Mouse (Mus musculus) 416B (cell line): Measurements from ENCODE around the gene Grin2b.

Source experiments
- DNase-seq: peaks from one replicate; pipeline ENCODE4 v3.0.0; 2011; ENCODE audit warnings: low read depth

The Grin2b gene

DNA sequence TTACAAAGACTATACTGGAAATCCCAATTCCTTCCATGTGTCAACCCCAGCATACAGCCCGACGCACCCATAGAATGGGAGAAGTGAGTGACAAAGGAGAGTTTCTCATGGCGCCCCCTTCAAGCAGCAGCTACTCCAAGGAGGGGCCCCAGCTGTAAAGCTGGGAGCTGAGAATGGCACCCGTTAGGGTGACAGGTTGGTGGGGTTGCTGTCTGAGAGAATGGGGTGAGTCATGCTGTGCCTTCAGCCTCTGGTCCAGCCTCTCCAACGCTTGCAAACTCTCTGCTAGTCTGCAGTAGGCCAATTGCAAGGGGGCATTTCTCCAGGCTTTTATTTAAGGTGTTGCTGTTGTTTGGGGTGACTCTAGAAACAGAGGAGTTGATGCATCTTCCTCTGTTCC is 73.1 kb downstream of the Grin2b start:
- DNase-seq: no peak

DNA sequence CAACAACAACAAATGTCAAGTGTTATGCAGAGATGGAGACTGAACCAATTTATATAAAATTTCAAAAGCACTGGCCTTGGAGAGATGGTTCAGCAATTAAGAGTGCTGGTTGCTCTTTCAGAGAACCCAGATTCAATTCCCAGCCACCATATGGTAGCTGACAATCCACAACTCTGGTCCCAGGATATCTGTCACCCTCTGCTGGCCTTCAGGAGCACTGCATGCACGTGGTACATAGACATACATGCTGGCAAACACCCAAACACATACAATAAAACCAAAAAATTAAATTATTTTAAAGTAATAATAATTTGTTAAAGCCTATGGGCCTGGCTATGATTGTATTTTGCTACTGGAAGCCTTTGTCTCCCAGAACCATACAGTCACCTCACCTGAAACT is 77.0 kb downstream of the Grin2b start:
- DNase-seq: peak; percentile 15

DNA sequence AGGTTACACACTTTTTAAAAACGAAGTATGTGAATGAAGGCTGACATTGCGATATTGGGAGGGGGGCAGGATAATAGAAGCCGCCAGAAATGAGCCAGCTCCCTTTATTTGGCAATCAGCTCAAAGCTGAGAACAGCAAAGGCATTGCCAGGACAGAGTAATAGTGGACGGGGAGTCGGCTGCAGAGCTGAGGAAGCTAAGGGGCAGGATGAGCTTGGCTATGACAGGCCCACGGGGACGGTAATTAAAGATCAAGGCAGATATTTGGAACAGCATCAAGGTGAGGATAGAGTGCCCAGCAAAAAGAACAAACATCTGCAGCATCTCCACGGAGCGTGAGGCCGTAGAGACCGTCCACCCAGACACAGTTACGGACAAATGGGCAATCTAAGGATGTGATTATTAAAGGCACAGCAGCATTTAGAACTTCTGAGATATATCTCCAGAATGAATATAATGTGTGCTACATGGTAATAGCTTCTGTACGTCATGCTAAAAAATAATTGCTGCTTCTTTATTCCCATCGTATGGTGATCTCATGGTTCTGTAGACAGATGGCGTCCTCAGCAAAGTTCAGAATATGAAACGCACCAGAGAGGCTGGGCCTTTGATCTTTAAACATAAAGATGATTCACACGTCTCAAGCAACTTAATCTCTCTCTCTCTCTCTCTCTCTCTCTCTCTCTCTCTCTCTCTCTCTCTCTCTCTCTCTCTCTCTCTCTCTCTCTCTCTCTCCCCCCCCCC is 93.1 kb downstream of the Grin2b start:
- no peak for DNase-seq

DNA sequence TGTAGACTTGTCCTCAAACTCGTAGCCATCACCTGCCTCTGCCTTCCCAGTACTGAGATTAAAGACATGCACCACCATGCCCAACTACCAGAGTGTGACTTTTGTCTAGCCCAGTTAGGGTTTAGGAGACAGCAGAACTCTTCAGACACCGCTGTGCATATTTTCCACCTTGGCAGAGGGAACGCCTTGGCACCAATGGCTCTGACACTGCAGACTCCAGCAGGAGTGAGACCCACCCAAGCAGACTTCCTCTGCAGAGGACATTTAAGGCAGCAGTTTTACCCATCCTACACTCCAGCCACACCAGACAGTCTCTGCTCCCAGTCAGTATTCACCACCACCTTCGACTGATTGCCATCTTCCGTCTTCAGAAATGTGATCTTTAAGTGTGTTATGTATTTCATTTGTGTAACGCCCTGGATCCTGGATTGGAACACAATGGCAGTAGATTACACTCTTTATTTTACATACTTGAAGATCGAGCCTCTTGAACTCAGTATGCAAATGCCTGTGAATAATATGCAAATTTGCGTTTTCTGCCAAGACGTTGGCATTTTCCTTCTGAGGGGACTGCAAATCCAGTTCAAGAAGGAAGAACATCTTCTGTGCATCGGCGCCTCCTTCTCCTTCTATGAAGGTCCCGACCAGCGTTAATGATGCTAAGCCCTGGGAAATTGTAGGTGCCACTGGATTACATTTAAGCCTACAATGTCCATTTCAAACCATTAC is 100.8 kb downstream of the Grin2b start:
- DNase-seq: no peak

DNA sequence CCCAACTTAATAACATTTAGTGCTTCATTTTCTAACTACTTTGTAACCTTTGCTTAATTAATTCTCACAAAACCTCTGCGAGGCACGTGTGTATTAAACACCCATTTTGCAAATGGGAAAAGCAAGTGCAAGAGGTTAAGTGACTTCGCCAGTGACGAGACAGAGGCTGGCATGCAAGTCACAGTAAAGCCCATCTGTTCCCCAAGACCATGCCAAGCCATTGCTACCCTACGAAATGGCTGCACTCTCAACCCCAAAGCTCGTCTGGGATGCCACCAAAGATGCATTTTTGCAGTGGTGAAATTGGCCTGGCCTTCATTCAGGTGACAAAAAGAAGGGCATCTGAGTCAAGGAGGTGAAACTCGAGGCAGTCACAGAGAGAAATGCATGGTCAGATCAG is 103.2 kb downstream of the Grin2b start:
- DNase-seq: no peak

DNA sequence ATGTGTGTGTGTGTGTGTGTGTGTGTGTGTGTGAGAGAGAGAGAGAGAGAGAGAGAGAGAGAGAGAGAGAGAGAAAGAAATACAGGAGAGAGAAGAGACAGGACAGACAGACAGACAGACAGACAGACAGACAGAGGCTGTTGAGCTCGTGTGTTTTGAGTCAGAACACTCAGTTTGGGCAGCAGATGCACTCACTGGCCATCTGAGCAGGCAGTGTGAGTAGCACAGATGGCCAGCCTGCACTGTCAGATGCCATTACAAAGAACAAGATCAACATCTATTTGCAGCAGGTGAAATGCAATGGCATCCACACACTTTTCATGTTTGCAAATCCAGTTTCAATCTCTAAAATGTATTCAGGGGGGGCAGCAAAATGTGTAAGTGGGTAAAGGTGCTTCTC is 120.0 kb downstream of the Grin2b start:
- DNase-seq: no peak

DNA sequence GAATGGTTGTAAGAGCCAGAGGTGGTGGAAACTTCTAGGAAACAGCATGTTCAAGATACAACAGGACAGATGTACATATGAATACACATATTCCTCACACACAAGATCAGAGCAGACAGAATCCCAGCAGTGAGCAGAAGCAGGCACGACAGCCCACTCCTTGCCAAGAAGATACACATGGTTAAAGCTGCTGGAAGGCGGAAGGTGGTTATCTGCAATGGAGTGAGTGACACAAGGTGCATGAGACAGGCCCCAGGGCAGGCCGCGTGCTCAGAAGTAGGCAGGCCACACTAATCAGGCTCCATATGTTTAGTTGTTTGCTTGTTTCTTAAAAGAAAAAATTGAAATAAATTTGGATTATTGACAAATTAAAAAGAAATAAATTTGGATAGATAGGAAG is 123.0 kb downstream of the Grin2b start:
- no peak for DNase-seq

DNA sequence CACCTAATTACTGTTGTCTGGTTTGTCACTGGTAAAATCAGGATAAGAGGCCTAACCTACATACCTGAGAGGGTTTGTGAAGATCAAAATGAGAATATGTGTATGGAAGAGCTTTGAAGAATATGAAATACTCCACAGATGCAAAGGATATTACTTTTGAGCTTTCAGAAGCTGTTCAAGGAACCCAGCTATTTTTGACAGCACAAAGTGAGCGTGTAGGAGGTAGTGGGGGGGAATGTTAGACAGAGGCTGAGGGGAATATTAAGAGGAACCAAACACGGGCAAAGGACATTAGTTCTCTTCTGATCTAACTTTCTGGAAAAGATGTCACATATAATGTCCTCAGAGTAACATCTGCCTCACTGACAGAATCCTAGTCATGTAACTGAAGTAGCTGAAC is 125.2 kb downstream of the Grin2b start:
- no peak for DNase-seq

DNA sequence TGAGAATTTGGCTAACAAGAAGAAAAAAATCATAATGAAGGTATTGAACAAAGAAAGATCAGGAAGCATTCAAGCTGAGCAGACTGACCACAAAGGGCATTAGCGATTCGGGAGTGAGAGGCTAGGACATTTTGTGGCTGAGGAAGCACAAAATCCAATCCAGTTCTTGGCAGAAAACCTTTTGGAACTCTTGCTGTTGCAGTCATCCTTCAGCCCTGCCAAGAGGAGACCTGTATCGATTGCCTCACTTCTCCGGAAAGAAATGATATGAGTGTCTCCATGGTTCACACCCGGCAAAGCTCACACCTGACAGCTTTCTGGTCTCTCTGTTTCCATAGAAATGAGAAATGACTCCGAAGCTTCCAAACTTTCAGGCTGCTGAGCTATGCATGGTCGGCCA is 127.2 kb downstream of the Grin2b start:
- no peak for DNase-seq

DNA sequence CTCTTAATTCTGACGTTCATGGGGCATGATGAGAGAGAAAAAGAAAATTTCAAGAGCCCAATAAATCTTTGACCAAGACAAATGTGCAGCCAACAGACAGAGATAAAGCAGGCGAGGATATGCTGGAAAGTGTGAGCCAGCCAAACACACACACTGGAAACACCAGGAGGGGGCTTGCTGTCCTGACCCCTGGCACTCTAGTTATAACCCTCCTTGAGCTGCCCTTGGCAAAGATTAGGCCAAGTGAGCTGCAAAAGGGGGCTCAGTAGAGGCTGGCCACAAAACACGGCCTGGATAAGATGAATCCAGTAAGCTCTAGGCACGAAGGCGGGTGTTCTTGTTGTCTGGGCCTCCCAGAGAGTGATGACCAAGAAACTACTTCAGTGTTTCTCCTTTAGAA is 128.8 kb downstream of the Grin2b start:
- DNase-seq: no peak

DNA sequence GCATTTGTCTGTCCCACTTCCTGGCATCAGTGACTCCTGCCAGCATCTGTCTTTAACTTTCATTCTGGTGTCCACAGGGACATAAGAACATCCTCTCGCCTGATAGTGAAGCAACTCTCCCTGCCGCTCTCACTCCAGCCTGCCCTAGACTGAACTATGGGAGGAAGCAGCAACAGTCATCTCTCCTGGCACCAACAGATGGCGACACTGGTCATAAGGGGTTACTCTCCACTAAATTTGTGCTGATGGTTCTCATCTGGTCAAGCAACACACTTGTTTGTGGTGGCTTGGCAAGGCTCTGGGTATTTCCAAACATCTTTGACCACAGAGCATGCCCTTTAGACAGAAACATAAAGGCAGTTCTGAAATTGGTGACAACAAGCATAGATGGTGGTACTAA is 130.9 kb downstream of the Grin2b start:
- peak; percentile 2 for DNase-seq

DNA sequence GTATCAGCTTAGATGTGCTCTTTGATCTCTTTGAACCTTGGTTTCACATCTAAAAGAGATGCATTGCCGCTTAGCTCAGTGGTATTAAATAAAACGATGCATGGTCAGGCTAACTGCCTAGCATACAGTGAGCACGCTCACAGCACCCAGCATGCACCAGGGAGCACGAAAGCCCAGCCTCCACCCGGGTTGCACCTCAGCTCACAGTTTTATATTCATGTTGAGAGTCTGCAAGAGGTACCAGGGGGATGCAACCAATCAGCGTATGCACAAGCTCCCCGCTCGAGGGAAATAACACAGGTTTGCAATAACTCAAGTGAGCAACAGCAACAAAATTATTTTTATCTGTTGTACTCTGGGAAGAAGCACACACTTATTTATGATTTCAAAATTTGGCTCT is 131.5 kb downstream of the Grin2b start:
- DNase-seq: no peak

DNA sequence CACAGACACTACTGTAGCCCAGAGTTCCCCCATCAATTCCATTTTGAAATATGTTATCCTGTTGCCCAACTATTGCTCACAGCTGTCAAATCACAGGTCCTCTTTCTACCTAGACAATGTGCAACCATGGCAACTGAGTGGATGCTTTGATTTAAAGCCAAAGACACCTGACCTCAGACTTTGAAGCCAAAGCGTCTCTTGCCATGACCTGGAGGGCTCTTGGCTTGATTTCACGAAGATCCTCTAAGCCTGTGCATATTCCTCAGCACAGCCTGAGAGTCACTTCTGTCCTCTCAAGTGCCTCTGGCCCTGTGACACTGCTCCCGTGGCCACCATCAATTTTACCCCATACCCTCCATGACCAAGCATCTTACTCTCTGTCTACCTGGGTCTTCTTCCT is 132.4 kb downstream of the Grin2b start:
- DNase-seq: no peak

DNA sequence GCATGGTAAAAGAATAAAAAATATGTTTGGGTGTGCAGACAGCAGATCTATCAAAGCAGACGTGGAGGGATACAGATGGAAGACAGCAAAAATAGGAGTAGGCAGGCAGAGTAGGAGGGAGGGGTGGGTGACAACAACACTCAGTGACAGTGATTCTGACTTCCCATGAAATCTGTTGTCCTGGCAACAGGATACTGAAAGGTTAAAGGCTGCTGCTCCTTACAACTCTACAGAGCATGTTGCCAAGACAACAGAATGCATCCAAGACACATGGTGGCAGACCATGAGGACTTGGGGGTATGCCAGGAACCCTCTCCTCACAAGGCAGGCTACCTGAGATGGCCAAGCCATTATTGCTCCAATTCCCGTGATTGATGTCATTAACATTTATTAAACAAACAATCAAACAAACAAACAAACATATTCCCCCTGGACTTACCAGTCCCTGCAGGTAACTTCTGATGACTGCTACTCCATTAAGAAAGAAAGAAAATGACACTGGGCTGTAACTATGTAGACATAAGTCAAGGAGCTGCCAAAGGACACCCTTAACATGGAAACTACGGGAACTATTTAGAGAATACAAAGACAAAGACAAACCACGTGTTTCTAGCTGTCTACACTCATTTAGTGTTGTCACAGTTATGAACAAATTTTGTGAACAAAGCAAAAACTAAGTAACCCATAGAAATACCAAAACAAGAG is 143.9 kb downstream of the Grin2b start:
- no peak for DNase-seq

DNA sequence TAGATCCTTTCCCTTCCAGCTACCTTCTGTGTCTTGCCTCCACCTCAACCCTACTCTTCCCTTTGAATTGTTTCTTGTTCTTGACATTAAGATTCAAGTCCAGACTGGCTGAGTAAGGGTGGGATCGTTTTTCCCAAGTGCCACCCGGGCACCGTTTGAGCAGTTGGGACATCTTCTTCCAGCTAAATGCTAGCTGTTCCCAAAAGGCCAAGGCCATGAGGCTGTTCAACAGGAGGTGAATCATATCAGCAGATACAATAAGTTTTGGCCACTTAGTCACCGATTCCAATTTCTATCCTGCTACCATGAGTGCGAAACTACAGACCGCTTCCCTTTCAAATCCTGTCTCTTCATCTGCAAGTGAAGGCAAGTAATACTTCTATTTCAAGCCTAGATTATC is 146.4 kb downstream of the Grin2b start:
- no peak for DNase-seq

DNA sequence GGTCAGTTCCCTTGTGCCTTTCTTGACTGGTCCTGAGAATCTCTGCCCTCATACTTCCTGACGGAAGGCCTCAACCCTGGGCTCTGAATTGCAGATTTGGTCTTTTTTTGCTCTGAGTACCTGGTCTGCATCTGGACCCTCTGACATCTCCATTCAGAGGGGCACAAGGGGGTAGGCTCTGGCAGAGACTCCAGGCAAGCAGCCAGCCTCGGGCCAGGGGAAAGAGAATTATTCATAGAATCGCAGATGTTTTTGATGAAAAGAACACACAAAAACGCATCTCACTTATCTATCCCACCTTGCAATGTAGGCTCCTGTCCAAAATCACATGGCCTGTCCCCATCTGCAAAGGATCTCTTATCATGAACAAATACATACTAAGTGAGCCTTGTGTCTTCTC is 147.5 kb downstream of the Grin2b start:
- DNase-seq: no peak

DNA sequence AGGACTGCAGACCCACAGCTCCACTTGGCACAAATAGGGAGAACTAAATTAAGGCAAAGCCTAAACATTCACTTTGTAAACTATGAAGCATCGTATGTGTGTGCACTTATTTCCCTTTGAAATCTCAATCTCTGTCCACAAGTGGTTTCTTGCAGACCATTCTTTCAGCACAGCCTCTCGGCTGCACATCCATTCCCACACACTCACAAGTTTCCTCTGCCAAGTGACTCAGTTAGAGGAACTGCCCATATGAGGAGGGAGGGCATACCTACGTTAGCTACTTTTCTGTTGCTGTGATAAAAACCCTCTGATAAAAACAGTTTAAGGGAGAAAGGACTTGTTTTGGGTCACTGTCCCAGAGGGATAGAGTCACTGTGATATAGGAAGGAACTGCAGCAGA is 152.9 kb downstream of the Grin2b start:
- no peak for DNase-seq

DNA sequence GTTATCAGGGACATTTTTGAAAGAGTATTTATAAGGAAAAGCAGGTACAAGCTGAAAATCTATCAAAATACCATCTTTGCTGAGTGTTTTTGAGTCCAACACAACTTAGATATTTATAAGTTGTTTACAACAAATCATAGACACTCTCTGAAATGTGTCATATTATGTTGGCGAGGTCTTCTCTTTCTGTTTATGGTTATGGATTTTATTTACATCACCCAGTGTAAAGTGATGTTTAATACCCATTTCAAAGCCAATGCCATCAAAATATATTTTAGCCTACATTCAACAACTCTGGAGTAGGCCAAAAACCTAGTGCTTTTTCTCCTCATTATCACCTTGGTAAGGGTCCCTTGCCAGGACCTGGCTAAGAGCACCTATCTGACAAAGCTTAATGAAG is 154.3 kb downstream of the Grin2b start:
- DNase-seq: no peak

DNA sequence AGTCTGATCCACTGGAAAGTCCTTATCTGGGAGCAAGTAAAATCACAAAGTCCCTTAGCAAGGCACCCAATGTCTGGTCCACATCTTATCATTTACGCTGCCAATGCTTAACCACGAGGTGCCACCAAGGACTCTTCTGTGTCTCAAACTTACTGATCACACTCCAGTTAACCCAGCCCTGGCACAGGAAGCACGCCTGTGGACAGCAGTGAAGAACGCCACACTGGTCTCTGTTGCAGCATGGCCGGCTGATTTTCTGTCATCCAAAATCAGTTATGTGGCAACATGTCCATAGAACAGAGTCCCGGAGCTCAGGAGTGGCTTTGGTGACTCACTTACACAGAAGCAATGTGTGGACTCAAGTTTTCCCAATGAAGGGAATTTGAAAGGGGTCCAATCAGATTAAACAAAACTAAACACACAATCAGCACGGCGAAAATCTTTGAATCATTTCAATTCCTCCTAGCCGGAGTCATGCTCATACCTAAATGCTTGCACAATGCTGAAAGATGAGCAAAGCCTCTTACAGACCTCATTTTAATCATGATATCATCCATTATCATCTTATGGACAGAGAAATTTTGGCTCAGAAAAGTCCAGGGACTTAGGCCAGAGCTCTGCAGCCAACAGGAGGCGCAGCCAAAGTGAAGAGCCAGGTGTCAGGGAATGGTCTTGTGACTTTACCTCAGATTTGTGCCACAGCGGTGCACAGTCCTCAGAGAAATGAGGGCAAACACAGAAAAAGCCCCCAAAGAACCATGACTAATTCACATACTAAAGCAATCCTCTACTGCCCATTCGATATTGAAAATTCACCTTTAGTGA is 159.5 kb downstream of the Grin2b start:
- no peak for DNase-seq

DNA sequence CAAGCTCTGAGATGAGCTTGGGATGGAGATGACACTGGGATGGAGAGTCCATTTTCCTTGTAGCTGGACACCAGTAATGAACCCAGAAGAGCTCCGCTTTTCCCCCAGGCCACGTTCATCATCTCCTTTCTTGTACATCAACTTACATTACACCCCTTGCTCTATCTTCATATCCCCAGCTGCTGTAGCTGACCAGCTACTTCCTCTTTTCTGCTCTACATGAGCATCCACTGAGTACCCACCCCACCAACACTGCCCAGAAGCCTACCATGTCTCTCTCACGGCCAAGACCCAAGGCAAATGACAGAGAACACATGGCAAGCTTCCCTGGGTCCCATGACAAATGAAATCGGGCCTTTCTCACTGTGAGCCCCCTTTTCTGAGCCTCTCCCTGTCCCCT is 161.8 kb downstream of the Grin2b start:
- no peak for DNase-seq

DNA sequence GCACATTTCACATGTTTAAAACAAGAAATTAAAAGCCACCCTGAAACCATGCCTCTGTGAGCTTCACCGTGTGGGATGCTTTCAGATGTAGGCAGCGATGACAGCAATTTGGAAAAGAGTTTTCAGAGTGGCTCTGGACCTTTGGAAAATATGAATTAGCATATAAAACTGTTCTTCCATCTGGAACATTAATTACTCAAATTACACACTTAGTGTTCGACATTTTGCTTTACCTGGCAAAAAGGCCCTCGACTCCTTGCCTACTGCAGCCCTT is 162.3 kb downstream of the Grin2b start:
- no peak for DNase-seq

DNA sequence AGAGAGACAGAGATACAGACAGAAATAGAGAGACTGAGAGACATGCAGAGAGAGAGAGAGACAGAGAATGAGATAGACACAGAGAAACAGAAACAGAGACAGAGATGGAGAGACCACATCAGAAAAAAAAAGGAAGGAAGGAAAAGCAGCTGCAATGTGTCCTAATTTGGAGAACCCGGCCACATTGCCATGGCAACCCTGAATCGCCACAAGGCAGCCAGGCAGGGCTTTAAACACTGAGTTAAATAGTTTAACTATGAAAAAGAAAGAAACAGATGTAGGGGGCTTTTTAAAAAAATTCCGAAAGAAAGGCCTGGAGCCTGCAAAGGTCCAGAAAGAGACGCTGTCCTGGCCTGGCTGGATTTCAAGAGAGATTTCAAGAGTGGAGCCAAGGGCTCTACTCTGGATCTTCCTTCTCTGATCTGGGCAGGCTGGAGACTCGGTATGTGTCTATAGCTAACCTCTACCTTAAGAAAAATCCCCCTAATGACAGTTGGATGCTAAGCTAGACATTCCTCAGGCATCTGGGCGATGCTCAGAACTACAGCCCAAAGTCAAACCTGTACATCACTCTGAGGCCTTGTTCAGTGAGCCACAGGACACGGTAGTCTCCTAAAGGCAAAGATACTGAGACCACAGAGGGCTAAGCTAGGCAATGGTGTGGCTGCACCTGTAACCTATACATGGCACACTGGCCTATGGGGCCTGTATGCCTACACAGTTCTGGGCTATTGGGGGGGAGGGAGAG is 162.8 kb downstream of the Grin2b start:
- DNase-seq: no peak
